Mouse (Mus musculus): ENCODE measurements around the gene Tubb4b. TPM values are rescaled to one million over a fixed set of nuclear protein-coding genes. Genes with fewer than 3 reads are reported as not detected.

Tubb4b gene
- polyA plus RNA-seq, 1 experiment from 2014 or later = 319 TPM

DNA sequence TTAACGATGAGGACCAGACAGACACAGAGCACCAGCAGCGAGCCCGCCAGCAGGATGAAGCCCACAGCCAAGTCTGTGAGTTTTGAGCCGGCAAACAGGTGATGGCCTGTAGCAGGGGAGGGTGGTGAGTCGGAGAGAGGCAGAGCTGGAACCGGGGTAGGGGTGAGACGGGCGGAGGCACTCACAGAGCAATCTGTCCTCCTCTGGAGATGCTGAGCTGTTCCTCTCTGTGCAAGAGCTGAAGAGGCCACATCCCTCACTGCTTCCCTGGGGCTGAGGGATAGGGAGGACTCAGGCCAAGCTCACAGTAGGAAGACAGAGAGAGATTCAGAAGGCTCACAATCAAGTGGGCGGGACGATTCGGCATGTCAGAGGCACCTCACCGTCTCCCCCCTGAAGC lies 6.5 kb upstream of the Tubb4b start:
- WGBS = 54% methylated on average over 12 of the region's 12 CpGs
- DNase-seq = no peak
- no peak overlapping the region for H3K9ac ChIP-seq (replicated peaks; ENCODE audit: low read length)

DNA sequence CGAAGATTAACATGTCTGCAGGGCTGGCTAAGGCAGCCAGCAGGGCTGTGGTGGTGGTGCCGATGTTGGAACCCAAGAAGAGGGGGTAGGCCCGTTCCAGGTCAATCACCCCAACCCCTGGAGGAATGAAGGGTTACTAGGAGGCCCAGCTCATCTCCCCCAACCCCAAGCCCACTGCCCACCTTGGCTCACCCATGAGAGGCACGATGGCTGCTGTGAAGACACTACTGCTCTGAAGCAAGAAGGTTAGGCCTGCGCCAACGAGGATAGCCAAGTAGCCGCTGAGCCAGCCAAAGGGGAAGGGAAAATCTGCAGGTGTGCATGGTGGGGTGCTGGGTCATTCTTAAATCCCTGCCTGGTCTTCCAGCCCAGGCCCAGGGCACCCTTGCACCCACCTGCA lies 6.1 kb upstream of the Tubb4b start:
- Histone ChIP-seq H3K27ac (replicated peaks; ENCODE audit: low read depth, low read length) (no peak overlapping the region), H3K4me3 (replicated peaks; ENCODE audit: low read depth, low read length) (no peak overlapping the region), H3K36me3 (ENCODE audit: control insufficient read depth, insufficient read depth, low read length) (no peaks in the 10 kb centered on the region), H3K9ac (replicated peaks; ENCODE audit: low read length) (no peak overlapping the region), H3K9me3 (ENCODE audit: control insufficient read depth, low read length) (no peaks in the 10 kb centered on the region), H3K27me3 (ENCODE audit: control insufficient read depth, insufficient read depth, low read length) (no peaks in the 10 kb centered on the region), H3K4me2 (ENCODE audit: low read length) (no peak overlapping the region), H3K4me1 (ENCODE audit: control insufficient read depth, insufficient read depth, low read length) (peaks cover 2% of the 10 kb centered on the region)
- no peak for ATAC-seq (ENCODE audit: low FRiP score, low TSS enrichment)
- DNase-seq = no peak
- 89% methylated on average over 7 of the region's 7 CpGs for WGBS

More for the DNA sequence above, 6.5 kb upstream of the Tubb4b start:
- H3K36me3 ChIP-seq (ENCODE audit: control insufficient read depth, insufficient read depth, low read length) = no peaks in the 10 kb centered on the region
- no peak for ATAC-seq (ENCODE audit: low FRiP score, low TSS enrichment)
- no peaks in the 10 kb centered on the region for H3K27me3 ChIP-seq (ENCODE audit: control insufficient read depth, insufficient read depth, low read length)
- no peaks in the 10 kb centered on the region for H3K9me3 ChIP-seq (ENCODE audit: control insufficient read depth, low read length)
- no peaks in the 10 kb centered on the region for H3K4me1 ChIP-seq (ENCODE audit: control insufficient read depth, insufficient read depth, low read length)
- no peak overlapping the region for H3K4me2 ChIP-seq (ENCODE audit: low read length)
- no peak overlapping the region for H3K4me3 ChIP-seq (replicated peaks; ENCODE audit: low read depth, low read length)
- no peak overlapping the region for H3K27ac ChIP-seq (replicated peaks; ENCODE audit: low read depth, low read length)

DNA sequence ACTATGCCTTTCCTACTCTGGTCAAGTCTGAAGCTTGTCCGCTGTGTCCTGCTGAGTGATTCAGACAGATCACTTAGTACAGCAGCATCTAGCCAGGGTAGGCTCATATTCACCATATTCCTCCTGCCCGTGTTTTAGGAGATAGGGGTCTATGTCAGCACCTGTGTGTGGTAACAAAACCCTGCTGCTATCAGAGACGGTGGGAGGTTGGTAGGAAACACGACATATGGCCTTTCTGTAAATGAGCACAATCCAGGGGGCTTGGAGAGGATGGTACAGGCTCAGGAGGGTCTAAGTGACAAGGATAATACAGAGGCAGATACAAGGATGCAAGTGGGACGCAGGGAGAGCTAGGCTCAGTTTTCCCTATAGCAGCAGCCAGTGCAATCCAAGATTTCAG lies 5.1 kb upstream of the Tubb4b start:
- H3K9me3 ChIP-seq (ENCODE audit: control insufficient read depth, low read length) = no peaks in the 10 kb centered on the region
- peaks cover 6% of the 10 kb centered on the region for H3K4me1 ChIP-seq (ENCODE audit: control insufficient read depth, insufficient read depth, low read length)
- no peak overlapping the region for H3K9ac ChIP-seq (replicated peaks; ENCODE audit: low read length)
- H3K4me2 ChIP-seq (ENCODE audit: low read length) = no peak overlapping the region
- no peak for ATAC-seq (ENCODE audit: low FRiP score, low TSS enrichment)
- H3K27me3 ChIP-seq (ENCODE audit: control insufficient read depth, insufficient read depth, low read length) = no peaks in the 10 kb centered on the region
- DNase-seq = no peak
- no peak overlapping the region for H3K4me3 ChIP-seq (replicated peaks; ENCODE audit: low read depth, low read length)
- no peak overlapping the region for H3K27ac ChIP-seq (replicated peaks; ENCODE audit: low read depth, low read length)
- H3K36me3 ChIP-seq (ENCODE audit: control insufficient read depth, insufficient read depth, low read length) = no peaks in the 10 kb centered on the region
- 83% methylated on average over 5 of the region's 5 CpGs for WGBS

DNA sequence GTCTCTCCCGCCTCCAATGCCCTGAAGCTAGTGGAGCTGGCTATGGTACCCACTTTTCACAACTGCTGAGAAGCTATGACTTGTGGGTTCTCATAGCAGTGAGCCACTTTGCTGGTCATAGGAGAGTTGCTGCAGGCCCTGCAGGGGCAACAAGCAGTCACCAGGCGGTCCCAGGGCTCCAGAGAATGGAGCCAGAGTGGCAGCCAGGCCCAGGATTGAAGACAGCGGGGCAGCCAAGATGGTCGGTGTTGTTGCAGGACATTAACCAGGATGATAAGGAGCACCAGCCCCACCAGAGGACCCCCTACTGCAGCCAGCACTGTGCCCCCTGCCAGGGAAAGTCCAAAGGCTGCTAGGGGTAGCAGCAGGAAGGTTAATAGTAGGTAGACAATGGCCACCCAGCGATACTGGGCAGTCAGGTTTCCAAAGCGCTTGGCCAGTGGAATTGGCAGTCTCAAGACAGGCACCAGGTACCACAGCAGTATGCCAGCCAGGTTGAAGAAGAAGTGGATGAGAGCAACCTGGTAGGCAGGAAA lies 4.6 kb upstream of the Tubb4b start:
- ATAC-seq (ENCODE audit: low FRiP score, low TSS enrichment) (no peak), DNase-seq (no peak)
- H3K4me2 ChIP-seq (ENCODE audit: low read length) = peak overlapping the region; percentile 37
- H3K4me3 ChIP-seq (replicated peaks; ENCODE audit: low read depth, low read length) = no peak overlapping the region
- H3K9me3 ChIP-seq (ENCODE audit: control insufficient read depth, low read length) = no peaks in the 10 kb centered on the region
- H3K9ac ChIP-seq (replicated peaks; ENCODE audit: low read length) = no peak overlapping the region
- peaks cover 6% of the 10 kb centered on the region for H3K4me1 ChIP-seq (ENCODE audit: control insufficient read depth, insufficient read depth, low read length)
- H3K27me3 ChIP-seq (ENCODE audit: control insufficient read depth, insufficient read depth, low read length) = no peaks in the 10 kb centered on the region
- 69% methylated on average over 6 of the region's 6 CpGs for WGBS
- H3K27ac ChIP-seq (replicated peaks; ENCODE audit: low read depth, low read length) = 0 out of 2 replicates have a peak overlapping the region, but pooled peaks have one; percentile 27
- no peaks in the 10 kb centered on the region for H3K36me3 ChIP-seq (ENCODE audit: control insufficient read depth, insufficient read depth, low read length)

DNA sequence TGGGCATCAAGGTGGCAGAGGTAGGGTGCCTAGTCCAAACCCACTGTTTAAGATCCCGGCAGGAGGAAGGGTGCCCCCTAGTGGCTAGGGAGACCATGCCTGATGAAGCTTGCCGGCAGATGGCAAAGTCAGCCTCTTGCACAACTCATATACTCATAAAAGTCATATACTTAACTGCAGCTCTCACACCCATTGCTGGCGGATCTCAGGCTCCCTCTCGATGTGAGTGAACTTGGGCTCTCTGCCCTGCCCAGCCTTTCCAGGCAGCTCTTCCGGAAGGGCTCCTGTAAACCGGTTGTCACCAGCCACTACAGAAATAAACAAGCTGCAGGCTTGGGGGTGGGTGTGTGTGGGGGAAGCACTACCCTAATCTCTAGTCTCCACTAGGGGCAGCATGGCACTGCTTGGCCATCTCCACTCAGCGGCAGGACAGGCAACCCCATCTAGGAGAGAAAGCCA lies 4.0 kb upstream of the Tubb4b start:
- Histone ChIP-seq H3K9me3 (ENCODE audit: control insufficient read depth, low read length) (no peaks in the 10 kb centered on the region), H3K4me2 (ENCODE audit: low read length) (peak overlapping the region; percentile 37), H3K27ac (replicated peaks; ENCODE audit: low read depth, low read length) (peak overlapping the region; percentile 27), H3K4me3 (replicated peaks; ENCODE audit: low read depth, low read length) (no peak overlapping the region), H3K4me1 (ENCODE audit: control insufficient read depth, insufficient read depth, low read length) (peaks cover 12% of the 10 kb centered on the region), H3K9ac (replicated peaks; ENCODE audit: low read length) (no peak overlapping the region), H3K27me3 (ENCODE audit: control insufficient read depth, insufficient read depth, low read length) (no peaks in the 10 kb centered on the region), H3K36me3 (ENCODE audit: control insufficient read depth, insufficient read depth, low read length) (no peaks in the 10 kb centered on the region)
- WGBS = 3% methylated on average over 7 of the region's 7 CpGs
- ATAC-seq (ENCODE audit: low FRiP score, low TSS enrichment) (no peak), DNase-seq (peak; percentile 87)

DNA sequence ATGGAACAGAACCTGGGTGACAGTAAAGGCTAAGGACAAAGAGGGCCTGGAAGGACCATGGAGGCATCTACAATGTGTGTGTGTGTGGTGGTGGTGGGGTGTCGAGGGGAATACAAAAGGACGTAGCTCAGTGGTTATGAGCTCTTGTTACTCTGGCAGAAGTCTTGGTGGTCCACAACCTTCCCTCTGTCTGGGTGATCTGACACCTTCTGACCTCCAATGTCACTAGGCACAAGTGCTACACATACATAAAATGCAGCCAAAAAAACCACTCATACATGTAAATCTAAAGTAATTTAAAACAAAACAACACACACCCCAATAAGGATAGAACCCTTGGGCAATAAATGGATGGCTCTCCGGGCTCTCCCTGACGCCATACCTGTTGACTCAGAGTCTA lies 2.9 kb upstream of the Tubb4b start:
- no peak for DNase-seq
- Histone ChIP-seq H3K9ac (replicated peaks; ENCODE audit: low read length) (no peak overlapping the region), H3K4me2 (ENCODE audit: low read length) (no peak overlapping the region), H3K9me3 (ENCODE audit: control insufficient read depth, low read length) (no peaks in the 10 kb centered on the region), H3K4me1 (ENCODE audit: control insufficient read depth, insufficient read depth, low read length) (peaks cover 15% of the 10 kb centered on the region), H3K36me3 (ENCODE audit: control insufficient read depth, insufficient read depth, low read length) (no peaks in the 10 kb centered on the region), H3K4me3 (replicated peaks; ENCODE audit: low read depth, low read length) (no peak overlapping the region), H3K27me3 (ENCODE audit: control insufficient read depth, insufficient read depth, low read length) (no peaks in the 10 kb centered on the region), H3K27ac (replicated peaks; ENCODE audit: low read depth, low read length) (no peak overlapping the region)
- no peak for ATAC-seq (ENCODE audit: low FRiP score, low TSS enrichment)
- WGBS = 88% methylated on average over 4 of the region's 4 CpGs

DNA sequence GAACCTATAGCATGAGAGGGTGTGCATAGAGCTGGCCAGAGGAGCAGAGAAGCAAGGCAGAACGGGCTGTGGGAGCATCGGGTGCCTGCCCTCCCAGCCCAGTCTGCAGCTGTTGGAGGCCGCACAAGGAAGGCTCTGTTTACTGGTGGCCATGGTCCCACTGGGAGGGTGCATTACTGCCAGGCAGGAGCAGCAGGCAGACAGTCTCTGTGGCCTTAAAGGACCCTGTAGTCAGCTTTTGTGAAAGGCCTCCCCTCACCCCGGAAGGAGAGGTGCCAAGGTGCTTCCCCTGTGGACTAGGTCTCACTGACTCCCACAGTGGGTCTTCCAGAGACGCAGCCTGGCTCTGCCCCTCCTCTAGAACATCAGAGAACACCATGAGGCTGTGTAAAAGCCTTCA lies 2.4 kb upstream of the Tubb4b start:
- no peak for DNase-seq

DNA sequence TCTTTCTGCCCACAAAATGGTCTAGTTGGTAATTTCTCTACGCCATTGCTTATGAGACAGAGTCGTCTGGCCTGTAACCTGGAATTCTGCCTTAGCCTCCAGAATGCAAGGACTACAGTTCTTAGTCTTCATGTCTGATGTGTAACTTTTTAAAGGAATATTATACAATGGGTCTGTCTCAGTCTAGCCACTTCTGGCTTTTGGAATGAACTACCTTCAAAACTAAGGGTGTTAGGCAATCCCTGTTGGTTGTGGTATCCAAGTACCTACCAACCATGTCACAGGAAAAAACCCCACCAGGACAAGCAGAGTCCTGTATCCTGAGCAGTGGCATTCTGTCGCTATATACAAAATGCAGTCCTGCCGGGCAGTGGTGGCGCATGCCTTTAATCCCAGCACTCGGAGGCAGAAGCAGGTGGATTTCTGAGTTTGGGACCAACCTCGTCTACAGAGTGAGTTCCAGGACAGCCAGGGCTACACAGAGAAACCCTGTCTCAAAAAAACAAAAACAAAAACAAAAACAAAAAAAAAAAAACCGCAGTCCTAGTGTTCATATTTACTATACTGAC lies 1.4 kb upstream of the Tubb4b start:
- 71% methylated on average over 8 of the region's 8 CpGs for WGBS
- no peak overlapping the region for H3K9ac ChIP-seq (replicated peaks; ENCODE audit: low read length)
- ATAC-seq (ENCODE audit: low FRiP score, low TSS enrichment) (no peak), DNase-seq (no peak)
- H3K36me3 ChIP-seq (ENCODE audit: control insufficient read depth, insufficient read depth, low read length) = peaks cover 6% of the 10 kb centered on the region
- no peaks in the 10 kb centered on the region for H3K27me3 ChIP-seq (ENCODE audit: control insufficient read depth, insufficient read depth, low read length)
- peaks cover 15% of the 10 kb centered on the region for H3K4me1 ChIP-seq (ENCODE audit: control insufficient read depth, insufficient read depth, low read length)
- H3K9me3 ChIP-seq (ENCODE audit: control insufficient read depth, low read length) = no peaks in the 10 kb centered on the region
- H3K27ac ChIP-seq (replicated peaks; ENCODE audit: low read depth, low read length) = peak overlapping the region; percentile 99
- H3K4me2 ChIP-seq (ENCODE audit: low read length) = peak overlapping the region; percentile 56
- H3K4me3 ChIP-seq (replicated peaks; ENCODE audit: low read depth, low read length) = no peak overlapping the region; the same call in 1 of the 2 replicates

More for the DNA sequence above, 2.4 kb upstream of the Tubb4b start:
- Histone ChIP-seq H3K9me3 (ENCODE audit: control insufficient read depth, low read length) (no peaks in the 10 kb centered on the region), H3K27ac (replicated peaks; ENCODE audit: low read depth, low read length) (no peak overlapping the region), H3K4me2 (ENCODE audit: low read length) (no peak overlapping the region), H3K4me1 (ENCODE audit: control insufficient read depth, insufficient read depth, low read length) (peaks cover 15% of the 10 kb centered on the region), H3K36me3 (ENCODE audit: control insufficient read depth, insufficient read depth, low read length) (peaks cover 2% of the 10 kb centered on the region), H3K4me3 (replicated peaks; ENCODE audit: low read depth, low read length) (no peak overlapping the region), H3K27me3 (ENCODE audit: control insufficient read depth, insufficient read depth, low read length) (no peaks in the 10 kb centered on the region), H3K9ac (replicated peaks; ENCODE audit: low read length) (no peak overlapping the region)
- 81% methylated on average over 5 of the region's 5 CpGs for WGBS
- ATAC-seq (ENCODE audit: low FRiP score, low TSS enrichment) = no peak
